Mouse (Mus musculus) B cell, adult (primary cell): ENCODE data around the gene Kif5a. TPM values are rescaled to one million over a fixed set of nuclear protein-coding genes. Genes with fewer than 3 reads are reported as not detected.

Experiments
- total RNA-seq: library from RNA; stranded (reverse); gene quantifications from 4 replicates; pipeline ENCODE4 v1.2.4, GENCODE M21; 2023; ENCODE audit not compliant: inconsistent age

Gene Kif5a
- 0.29 to 0.54 TPM (median 0.32 TPM) in 3 of 4 replicates, not detected in the other for total RNA-seq

DNA sequence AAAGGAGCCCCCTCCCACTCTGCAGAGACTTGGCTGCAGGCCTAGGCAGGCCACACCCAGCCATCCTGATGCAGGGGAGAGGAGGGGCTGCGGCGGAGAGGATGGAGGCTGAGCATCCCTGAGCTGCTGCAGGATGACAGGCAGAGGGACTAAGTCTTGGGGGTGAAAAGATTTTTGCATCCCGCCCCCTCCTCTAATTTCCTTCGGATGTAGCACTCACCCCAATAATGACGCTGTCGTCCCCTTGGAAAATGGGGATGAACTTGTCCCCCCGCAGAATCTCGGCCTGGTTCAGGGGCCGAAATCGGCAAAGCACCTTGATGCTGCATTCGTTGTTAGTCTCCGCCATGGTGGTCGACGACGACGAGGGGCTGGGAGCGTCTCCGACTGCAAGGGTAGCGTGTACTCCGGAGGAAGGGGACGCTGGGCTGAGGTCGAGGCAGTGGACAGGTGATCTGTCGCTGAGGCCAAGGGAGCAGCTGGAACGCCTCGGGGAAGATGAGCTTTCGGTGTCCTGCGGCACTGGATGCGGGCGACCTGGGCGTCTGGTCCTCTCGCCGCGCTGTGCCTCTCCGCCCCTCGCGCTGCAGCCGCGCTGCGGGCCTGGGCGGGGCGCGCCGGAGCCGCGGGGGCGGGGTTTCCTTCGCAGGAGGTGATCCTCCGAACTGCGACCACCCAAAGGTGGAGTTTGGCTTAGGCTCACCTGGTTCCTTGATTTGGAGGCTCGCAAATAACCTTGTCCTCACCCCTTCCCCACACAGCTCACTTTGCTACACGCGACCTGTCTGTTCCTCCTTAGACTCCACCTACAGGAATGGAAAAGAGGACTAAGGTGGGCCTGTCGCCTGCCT is at the start of gene Kif5a:
Gene Kif5a (minus strand): TSS at position 801 of the 851 bp plus-strand sequence.

DNA sequence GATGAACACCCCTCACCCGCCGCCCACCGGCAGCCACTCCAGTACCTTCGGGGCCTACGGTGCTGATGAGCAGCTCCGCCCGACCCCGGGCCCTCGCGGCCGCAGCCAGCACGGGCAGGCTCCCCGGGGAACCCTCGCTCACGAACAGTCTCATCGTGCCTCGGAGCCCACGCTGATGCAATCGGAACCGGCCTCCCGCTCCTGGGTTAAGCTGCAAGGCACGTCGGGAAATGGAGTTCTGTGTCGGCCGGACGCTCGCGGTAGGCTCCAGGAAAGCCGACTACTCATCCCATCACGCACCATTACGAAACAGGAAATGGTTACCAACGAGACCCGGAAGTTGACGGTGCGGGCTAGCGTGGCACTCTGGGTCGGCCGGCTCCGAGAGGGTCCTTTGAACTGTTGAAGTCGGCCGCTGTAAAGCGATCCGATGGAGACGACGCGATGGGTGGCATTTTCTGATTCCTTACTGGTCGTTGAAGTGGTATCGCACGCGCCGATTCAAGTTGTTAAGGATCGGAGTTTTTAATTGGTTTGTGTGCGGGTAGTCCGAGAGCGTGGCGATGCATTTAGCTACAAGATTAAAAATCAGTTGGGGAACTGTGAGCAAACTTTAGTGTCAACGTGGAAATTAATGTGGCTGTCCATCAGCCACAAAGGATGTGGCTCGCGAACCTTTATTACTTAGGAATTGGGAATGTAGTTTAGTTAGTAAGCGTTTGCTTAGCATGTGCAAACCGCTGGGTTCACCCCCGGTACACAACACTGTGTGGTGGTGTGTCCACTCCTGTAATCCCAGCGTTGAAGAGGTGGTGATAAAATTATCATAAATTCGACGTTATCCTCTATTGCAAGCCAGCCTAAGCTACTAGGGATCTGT is 48.6 kb upstream of the Kif5a start, which contains the start of gene Mars:
Gene Mars (minus strand): TSS at position 311 of the 880 bp plus-strand sequence.

DNA sequence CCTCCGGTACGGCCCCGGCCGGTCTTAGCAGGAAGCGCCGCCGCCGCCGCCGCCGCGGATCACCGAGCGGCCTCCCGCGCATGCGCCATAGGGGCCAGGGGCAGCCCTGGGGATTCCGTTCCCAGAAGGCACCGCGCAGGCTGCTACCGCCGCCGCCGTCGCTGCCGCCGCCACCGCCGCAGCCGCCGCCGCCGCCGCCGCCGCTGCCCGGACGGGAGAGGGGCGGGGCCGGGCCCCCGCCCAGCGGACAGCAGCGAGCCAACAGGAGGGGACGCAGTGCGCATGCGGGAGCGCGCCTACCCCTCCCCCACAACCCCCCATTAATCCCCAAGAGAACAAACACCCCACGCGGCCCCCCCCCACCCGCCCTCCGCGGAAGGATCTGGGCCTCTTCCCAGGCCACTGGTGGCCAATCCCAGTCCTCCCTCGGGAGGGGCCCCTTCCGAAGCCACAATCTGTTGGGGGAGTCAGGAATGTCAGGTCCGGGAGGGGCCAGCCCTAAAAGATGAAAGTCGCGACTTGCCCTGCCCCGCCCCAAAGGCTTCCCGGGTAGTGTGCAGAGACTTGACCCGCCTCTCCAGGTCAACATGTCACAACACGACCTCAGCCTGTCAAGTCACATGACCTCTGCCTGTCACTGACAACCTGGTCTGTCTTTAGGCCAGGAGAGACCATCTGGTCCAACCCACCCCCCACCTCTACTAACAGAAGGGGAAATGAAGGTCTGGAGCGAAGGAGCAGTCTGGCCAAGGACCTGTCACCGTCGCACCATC is 25.8 kb upstream of the Kif5a start, which contains the start of gene Mbd6:
Gene Mbd6 (minus strand): TSS at position 219 of the 773 bp plus-strand sequence.

DNA sequence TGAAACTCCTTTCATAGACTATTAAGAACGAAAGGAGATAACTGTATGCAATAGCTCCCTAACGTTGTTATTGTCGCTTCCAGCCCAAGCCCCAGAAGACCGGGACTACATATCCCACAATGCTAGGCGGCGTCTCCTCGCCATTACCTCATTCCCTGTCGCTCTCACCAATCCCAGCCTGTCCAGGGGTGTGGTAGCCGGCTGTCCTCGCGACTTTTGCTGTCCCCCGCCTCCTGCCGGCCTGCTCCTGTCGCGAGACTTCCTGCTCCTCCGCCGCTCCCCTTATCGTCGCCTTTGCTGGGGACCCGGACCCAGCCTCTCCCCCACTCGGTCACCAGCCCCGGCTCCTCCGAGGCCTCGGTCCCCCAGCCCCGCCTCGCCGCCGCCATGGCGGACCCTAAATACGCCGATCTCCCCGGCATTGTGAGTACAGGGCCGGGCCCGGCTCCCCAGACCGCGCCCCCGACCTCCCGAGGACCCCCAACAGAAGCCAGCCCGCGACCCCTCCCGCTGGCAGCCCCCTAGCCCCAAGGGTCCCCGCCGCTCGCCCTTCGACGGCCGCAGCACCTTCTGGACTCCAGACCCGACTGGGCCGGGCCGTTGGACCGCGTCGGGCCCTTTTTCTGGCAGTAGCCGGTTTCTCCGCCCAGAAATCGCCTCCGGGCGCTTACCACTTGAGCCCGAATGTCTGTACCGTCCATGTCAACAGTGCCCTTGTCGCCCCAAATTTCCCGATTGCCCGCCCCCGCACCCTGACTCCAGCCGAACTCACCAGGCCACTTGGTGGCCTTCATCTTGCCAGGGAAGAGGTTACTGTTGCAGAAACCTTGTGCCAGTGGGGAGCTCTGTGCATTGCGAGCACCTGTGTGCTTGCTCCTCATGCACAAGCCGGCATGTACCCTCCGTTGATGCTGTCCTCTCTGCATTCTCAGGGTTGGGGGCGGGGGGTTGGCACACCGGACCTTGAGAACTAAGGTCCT is 3.3 kb upstream of the Kif5a start, which contains the start of gene Dctn2:
Gene Dctn2 (plus strand): TSS at position 257 of the 980 bp plus-strand sequence.

DNA sequence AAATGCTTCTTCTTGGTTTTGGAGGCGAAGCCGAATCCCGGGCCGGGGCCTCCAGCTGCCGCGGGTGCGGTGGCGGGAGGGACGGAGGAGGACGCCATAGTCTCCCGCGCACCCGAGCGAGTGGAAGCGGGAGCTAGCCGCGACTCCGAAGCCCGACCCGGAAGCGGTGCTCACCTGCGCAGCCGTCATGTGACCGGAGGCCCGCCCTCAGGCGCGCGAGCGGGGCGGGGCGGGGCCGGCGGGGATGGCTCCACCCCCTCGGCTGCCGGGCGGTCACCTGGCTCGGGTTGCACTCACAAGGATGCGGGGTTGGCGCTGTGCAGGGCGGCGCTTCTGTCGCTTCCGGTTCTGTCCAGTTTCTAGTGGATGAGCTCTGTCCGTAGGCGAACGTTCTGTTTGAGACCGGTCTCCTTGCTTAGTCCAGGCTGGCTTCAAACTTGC is 51.7 kb downstream of the Kif5a start, which contains the start of gene Pip4k2c:
Gene Pip4k2c (minus strand): TSS at position 172 of the 441 bp plus-strand sequence.

DNA sequence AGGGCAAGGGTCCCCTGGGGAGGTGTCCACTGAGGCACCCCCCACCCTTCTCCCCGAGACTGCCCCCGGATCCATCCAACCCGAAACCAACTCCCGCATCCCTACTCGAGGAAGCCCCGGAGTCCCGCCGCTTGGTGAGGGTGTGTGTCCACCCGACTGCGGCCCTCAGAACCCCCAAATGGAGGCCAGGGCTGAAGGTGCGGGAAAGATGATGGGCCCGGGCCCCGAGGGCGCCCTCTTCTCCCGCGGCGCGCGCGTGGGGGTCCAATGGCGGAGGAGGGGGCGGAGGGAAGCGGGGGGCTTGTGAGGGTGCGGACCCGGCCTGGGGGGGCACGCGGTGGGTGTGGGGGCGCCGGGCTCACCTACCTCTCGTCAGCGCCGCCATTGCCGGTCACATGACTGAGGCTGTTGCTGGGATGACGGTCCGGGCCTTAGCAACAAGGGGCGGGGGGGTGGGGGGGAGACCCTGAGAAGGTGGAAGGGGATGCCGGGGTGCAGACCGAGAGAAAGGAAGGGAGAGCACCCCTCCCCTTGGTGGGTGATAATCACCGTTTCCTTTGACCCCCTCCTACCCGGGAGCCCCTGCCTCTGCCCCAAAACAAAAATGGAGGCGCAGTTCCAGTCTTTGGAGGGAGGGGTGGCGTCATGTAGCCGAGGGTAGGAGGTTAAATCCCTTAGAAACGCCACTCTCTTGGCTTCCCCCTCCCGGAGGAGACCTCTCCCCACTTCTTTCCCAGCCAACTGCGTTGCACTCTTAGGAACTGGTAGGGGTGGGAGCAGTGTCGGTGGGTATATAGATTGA is 67.6 kb downstream of the Kif5a start, which contains the start of gene Dtx3:
Gene Dtx3 (minus strand): TSS at position 401 of the 802 bp plus-strand sequence.

DNA sequence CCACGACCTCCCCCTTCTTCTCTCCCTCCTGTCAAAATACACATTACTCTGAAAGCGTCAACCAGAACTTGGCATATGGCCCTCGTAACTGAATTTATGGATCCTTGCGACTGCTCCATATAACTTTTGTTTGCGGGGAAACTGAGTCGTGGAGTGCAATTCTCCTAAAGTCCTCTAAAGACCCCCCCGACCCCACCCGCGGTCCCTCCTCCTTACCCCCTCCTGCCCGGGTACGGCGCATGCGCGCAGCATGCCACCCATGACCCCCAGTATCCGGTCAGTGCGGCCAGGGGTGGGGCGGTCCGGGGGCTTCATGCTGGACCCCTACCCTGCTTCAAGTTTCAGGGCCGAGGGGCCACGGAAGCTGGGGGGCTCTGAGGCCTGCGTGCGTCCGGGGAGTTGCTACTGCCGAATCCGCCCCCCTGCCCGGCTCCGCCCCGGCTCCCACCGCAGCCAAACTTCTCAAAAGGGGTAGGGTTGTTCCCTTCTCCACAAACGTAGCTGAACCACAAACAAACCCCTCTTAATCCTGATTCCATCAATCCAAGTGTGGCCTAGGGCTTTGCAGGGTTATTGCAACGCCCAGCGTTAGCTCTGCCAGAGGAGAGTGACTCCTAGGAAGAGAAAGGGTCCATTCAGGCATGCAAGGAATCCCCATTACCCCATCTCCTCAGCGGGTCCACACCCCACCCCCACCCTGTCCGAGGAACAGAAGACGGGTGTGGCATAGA is 73.3 kb downstream of the Kif5a start, which contains the start of gene Arhgef25:
Gene Arhgef25 (minus strand): TSS at position 433 of the 731 bp plus-strand sequence.

DNA sequence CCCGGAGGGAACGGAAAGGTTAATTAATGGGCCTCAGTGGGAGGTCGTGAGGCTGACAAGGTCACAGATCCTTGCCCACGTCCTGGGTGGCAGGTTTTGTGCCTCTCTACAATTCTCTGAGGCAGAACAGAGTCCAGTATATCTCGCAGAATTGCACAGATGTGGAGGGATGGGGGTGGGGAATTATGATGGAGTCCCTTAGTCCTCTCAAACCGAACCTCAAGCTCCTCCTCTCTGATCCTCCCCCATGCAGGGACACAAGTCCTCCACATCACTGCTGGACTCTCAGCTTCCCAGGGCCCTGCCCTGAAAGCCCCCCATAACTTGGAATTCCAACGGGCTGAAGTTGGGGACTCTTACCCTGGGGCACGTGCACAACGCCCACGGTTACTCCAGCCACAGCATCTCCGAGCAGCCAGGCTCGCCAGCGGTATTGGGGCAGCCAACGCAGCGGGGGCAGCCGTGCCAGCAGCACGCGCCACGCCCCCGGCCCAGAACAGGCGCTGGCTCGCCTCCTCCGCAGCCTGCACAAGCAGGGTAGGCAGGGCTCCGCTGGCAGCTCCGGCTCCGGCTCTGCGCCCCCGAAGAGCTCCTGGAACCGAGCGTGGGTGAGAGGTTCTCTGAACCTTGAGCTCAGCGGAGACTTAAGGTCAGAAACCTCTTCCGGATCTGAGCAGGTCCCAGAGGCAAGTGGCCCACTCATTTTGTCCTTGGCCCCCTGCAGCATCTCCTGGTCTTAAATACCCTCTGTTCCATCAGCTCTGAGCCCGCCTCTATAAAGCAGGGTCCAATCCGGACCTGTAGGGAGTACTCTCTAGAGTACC is 83.1 kb downstream of the Kif5a start, which contains the start of gene Slc26a10:
Gene Slc26a10 (minus strand): TSS at position 775 of the 824 bp plus-strand sequence.

Other genes starting within 250 kb of the Kif5a start
- gene Tsfm, start 232.5 kb downstream of the Kif5a start, total RNA-seq: 17.0 to 31.5 TPM (median 21.4 TPM) in 4 replicates
- 17.3 to 22.6 TPM (median 21.0 TPM) in 4 replicates for gene Mettl1, start 221.9 kb downstream of the Kif5a start, total RNA-seq
- gene Eef1akmt3, start 221.8 kb downstream of the Kif5a start, total RNA-seq: not detected in 4 replicates
- gene Cyp27b1, start 215.1 kb downstream of the Kif5a start, total RNA-seq: 0.42 to 1.6 TPM (median 0.77 TPM) in 4 replicates
- gene March9, start 203.2 kb downstream of the Kif5a start, total RNA-seq: 2.2 to 3.2 TPM (median 2.6 TPM) in 4 replicates
- 117 to 142 TPM (median 123 TPM) in 4 replicates for gene Cdk4, start 199.8 kb downstream of the Kif5a start, total RNA-seq
- gene Tspan31, start 193.1 kb downstream of the Kif5a start, total RNA-seq: 20.7 to 26.3 TPM (median 22.6 TPM) in 4 replicates
- gene Agap2, start 188.1 kb downstream of the Kif5a start, total RNA-seq: 94.4 to 124 TPM (median 104 TPM) in 4 replicates
- gene Os9, start 142.2 kb downstream of the Kif5a start, total RNA-seq: 82.4 to 86.0 TPM (median 83.5 TPM) in 4 replicates
- 441 to 475 TPM (median 457 TPM) in 4 replicates for gene B4galnt1, start 98.1 kb downstream of the Kif5a start, total RNA-seq
- gene Slc26a10, start 82.7 kb downstream of the Kif5a start, total RNA-seq: not detected in 4 replicates
- gene Arhgef25, start 73.3 kb downstream of the Kif5a start, total RNA-seq: 0.51 TPM in 1 of 4 replicates, not detected in the others
- 65.6 to 71.2 TPM (median 67.8 TPM) in 4 replicates for gene Dtx3, start 67.6 kb downstream of the Kif5a start, total RNA-seq
- 54.6 to 62.2 TPM (median 61.4 TPM) in 4 replicates for gene Pip4k2c, start 51.8 kb downstream of the Kif5a start, total RNA-seq
- gene Dctn2, start 3.0 kb upstream of the Kif5a start, total RNA-seq: 98.5 to 110 TPM (median 104 TPM) in 4 replicates
- 110 to 114 TPM (median 112 TPM) in 4 replicates for gene Mbd6, start 25.7 kb upstream of the Kif5a start, total RNA-seq
- gene Mars, start 48.4 kb upstream of the Kif5a start, total RNA-seq: 50.8 to 76.3 TPM (median 70.5 TPM) in 4 replicates
- 100 to 111 TPM (median 107 TPM) in 4 replicates for gene Arhgap9, start 58.6 kb upstream of the Kif5a start, total RNA-seq
- gene Gli1, start 78.6 kb upstream of the Kif5a start, total RNA-seq: 0.13 TPM in 1 of 4 replicates, not detected in the others
- not detected in 4 replicates for gene Inhbe, start 91.1 kb upstream of the Kif5a start, total RNA-seq
- not detected in 4 replicates for gene Inhbc, start 107.1 kb upstream of the Kif5a start, total RNA-seq
- gene R3hdm2, start 117.0 kb upstream of the Kif5a start, total RNA-seq: 115 to 122 TPM (median 119 TPM) in 4 replicates
- 5.6 to 12.8 TPM (median 10.4 TPM) in 4 replicates for gene Stac3, start 238.3 kb upstream of the Kif5a start, total RNA-seq